Mouse (Mus musculus): ENCODE measurements at regions not wholly inside any gene's neighbourhood (a gene's known extent, or its start where the extent isn't known, plus 50 kb on each side); places are given as distances from the start of the nearest gene placed in this dataset.

- no peak for TF ChIP-seq CTCF (conservative IDR thresholded peaks at IDR 0.05; ENCODE audit: insufficient read depth, insufficient read length, low read depth, low read length)
- TF ChIP-seq POLR2A (IDR thresholded peaks at IDR 0.05; ENCODE audit: low read depth, low read length): no peak
Measured at GRCm38 (mm10) chr1:91715791-91716190, 85.5 kb upstream of the Twist2 start.
